Mouse (Mus musculus): Measurements from ENCODE around the gene Tenm2. TPM values are rescaled to one million over a fixed set of nuclear protein-coding genes. Genes with fewer than 3 reads are reported as not detected.

Tenm2 gene
- total and polyA plus RNA-seq, 2 experiments from 2014 or later: 41.8 to 91.3 TPM

- H3K36me3 ChIP-seq (ENCODE audit: insufficient read depth): no peaks in the 10 kb centered on the region
- no peak overlapping the region for H3K4me3 ChIP-seq (ENCODE audit: low read depth, low read length)
- no peak for TF ChIP-seq CTCF (IDR thresholded peaks at IDR 0.05; ENCODE audit: low read depth)
- peaks cover 4% of the 10 kb centered on the region; the same call in 1 of the 2 replicates for H3K4me1 ChIP-seq (ENCODE audit: insufficient read depth)
- no peak overlapping the region for H3K27ac ChIP-seq (ENCODE audit: low read depth, low read length)
- no peak for DNase-seq
- H3K9ac ChIP-seq: no peak overlapping the region
- H3K9me3 ChIP-seq (ENCODE audit: low read length): no peaks in the 10 kb centered on the region
- no peak for ATAC-seq
- H3K4me2 ChIP-seq (ENCODE audit: low read depth): no peak overlapping the region
- WGBS: 56% methylated on average over 6 of the region's 6 CpGs
- no peaks in the 10 kb centered on the region for H3K27me3 ChIP-seq (ENCODE audit: insufficient read depth, low read length)
Measured at GRCm38 (mm10) chr11:36107840-36108239, 1127.9 kb downstream of the Tenm2 start.

DNA sequence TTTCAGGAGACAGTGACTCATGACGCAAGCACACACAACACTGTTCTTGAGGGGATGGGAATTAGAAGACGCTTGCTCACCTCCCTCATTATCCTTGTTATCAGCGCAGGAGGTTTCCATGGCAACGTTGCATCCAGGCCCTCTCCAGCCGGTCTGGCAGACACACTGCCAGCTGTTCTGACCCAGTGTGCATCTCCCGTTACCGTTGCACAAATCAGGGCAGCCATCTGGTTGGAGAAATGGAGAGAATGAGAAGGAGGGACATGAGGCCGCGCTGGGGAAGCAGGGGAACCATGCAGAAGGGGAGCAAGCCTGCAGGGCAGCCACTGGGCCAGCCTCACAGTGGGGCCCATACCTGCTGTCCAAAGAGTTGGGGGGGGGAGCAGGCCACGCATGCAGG, 1129.1 kb downstream of the Tenm2 start:
- peaks cover 4% of the 10 kb centered on the region; the same call in 1 of the 2 replicates for H3K4me1 ChIP-seq (ENCODE audit: insufficient read depth)
- 23% methylated on average over 10 of the region's 10 CpGs for WGBS
- H3K9ac ChIP-seq: no peak overlapping the region
- no peak for TF ChIP-seq CTCF (IDR thresholded peaks at IDR 0.05; ENCODE audit: low read depth)
- no peak overlapping the region for H3K27ac ChIP-seq (ENCODE audit: low read depth, low read length)
- H3K36me3 ChIP-seq (ENCODE audit: insufficient read depth): no peaks in the 10 kb centered on the region
- DNase-seq (peak; percentile 53), ATAC-seq (peak; percentile 79)
- H3K27me3 ChIP-seq (ENCODE audit: insufficient read depth, low read length): no peaks in the 10 kb centered on the region
- H3K4me3 ChIP-seq (ENCODE audit: low read depth, low read length): no peak overlapping the region
- no peaks in the 10 kb centered on the region for H3K9me3 ChIP-seq (ENCODE audit: low read length)
- no peak overlapping the region for H3K4me2 ChIP-seq (ENCODE audit: low read depth)

- no peak for TF ChIP-seq CTCF (IDR thresholded peaks at IDR 0.05; ENCODE audit: low read depth)
- Histone ChIP-seq H3K4me1 (ENCODE audit: insufficient read depth) (no peaks in the 10 kb centered on the region), H3K27me3 (ENCODE audit: insufficient read depth, low read length) (no peaks in the 10 kb centered on the region), H3K4me3 (ENCODE audit: low read depth, low read length) (no peak overlapping the region), H3K27ac (ENCODE audit: low read depth, low read length) (no peak overlapping the region), H3K4me2 (ENCODE audit: low read depth) (no peak overlapping the region), H3K9ac (no peak overlapping the region), H3K9me3 (ENCODE audit: low read length) (no peaks in the 10 kb centered on the region), H3K36me3 (ENCODE audit: insufficient read depth) (no peaks in the 10 kb centered on the region)
- WGBS: 26% methylated on average over 6 of the region's 6 CpGs
- ATAC-seq (no peak), DNase-seq (no peak)
Measured at GRCm38 (mm10) chr11:36103556-36103955, 1132.2 kb downstream of the Tenm2 start.

DNA sequence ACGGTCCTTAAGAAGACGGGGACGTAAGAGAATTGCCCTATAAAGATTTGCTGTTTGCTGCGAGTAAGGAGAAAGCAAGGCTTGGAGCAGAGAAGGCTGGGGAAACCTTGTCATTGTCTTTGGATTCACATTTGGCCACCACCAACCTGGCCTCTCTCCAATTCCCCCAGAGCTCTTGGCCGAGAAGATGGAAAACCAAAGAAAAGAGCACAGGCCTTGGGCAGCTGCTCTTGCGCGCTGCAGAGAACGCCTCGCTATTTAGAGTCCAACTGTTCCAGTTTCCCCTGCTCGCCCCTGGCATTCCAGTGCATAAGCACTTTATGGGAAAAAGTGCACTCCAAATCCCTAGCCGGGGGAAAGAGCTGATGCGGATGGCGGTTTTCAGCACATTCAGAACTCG, 1139.5 kb downstream of the Tenm2 start:
- Histone ChIP-seq H3K9me3 (ENCODE audit: low read length) (no peaks in the 10 kb centered on the region), H3K4me3 (ENCODE audit: low read depth, low read length) (no peak overlapping the region), H3K4me2 (ENCODE audit: low read depth) (no peak overlapping the region), H3K4me1 (ENCODE audit: insufficient read depth) (0 out of 2 replicates have a peak, but pooled peaks cover 3% of the 10 kb centered on the region), H3K36me3 (ENCODE audit: insufficient read depth) (no peaks in the 10 kb centered on the region), H3K9ac (no peak overlapping the region), H3K27ac (ENCODE audit: low read depth, low read length) (0 out of 2 replicates have a peak overlapping the region, but pooled peaks have one; percentile 11), H3K27me3 (ENCODE audit: insufficient read depth, low read length) (no peaks in the 10 kb centered on the region)
- 44% methylated on average over 14 of the region's 14 CpGs for WGBS
- ATAC-seq: peak; percentile 55
- no peak for TF ChIP-seq CTCF (IDR thresholded peaks at IDR 0.05; ENCODE audit: low read depth)
- DNase-seq: peak; percentile 67

GRCm38 (mm10) chr11:36090210-36090609, 1145.6 kb downstream of the Tenm2 start:
- no peak for TF ChIP-seq CTCF (IDR thresholded peaks at IDR 0.05; ENCODE audit: low read depth)
- ATAC-seq (no peak), DNase-seq (no peak)
- H3K4me3 ChIP-seq (ENCODE audit: low read depth, low read length): no peak overlapping the region
- no peaks in the 10 kb centered on the region for H3K36me3 ChIP-seq (ENCODE audit: insufficient read depth)
- H3K4me1 ChIP-seq (ENCODE audit: insufficient read depth): no peaks in the 10 kb centered on the region
- no peak overlapping the region for H3K4me2 ChIP-seq (ENCODE audit: low read depth)
- no peak overlapping the region for H3K9ac ChIP-seq
- WGBS: 27% methylated on average over 3 of the region's 3 CpGs
- H3K9me3 ChIP-seq (ENCODE audit: low read length): no peaks in the 10 kb centered on the region
- H3K27me3 ChIP-seq (ENCODE audit: insufficient read depth, low read length): no peaks in the 10 kb centered on the region
- H3K27ac ChIP-seq (ENCODE audit: low read depth, low read length): no peak overlapping the region

- DNase-seq (no peak), ATAC-seq (no peak)
- H3K9me3 ChIP-seq (ENCODE audit: low read length): no peaks in the 10 kb centered on the region
- H3K4me1 ChIP-seq (ENCODE audit: insufficient read depth): no peaks in the 10 kb centered on the region
- H3K4me2 ChIP-seq (ENCODE audit: low read depth): no peak overlapping the region
- H3K9ac ChIP-seq: no peak overlapping the region
- 55% methylated on average over 10 of the region's 10 CpGs for WGBS
- H3K27me3 ChIP-seq (ENCODE audit: insufficient read depth, low read length): no peaks in the 10 kb centered on the region
- no peak overlapping the region for H3K27ac ChIP-seq (ENCODE audit: low read depth, low read length)
- no peak for TF ChIP-seq CTCF (IDR thresholded peaks at IDR 0.05; ENCODE audit: low read depth)
- no peaks in the 10 kb centered on the region for H3K36me3 ChIP-seq (ENCODE audit: insufficient read depth)
- no peak overlapping the region for H3K4me3 ChIP-seq (ENCODE audit: low read depth, low read length)
Measured at GRCm38 (mm10) chr11:36081399-36082053, 1154.2 kb downstream of the Tenm2 start.

DNA sequence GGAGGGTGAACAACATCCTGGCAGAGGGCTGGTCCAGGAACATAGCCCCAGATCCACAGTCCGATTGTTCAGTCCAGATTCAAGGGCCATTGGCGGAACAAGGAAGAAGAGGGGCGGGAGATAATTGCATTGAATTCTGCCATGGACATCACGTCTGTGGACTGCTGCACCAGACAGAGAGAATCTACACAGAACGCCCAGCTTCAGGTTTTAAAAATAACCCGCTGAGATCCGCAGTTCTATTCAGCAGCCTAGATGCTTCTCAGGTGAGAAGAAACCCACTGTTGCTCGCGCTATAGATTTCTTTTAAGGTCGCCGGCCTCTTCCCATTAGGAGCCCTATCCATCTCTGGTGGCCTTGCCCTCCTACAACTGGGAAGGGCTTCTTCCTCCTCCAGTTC, 1155.0 kb downstream of the Tenm2 start:
- H3K9ac ChIP-seq: no peak overlapping the region
- no peak overlapping the region for H3K4me3 ChIP-seq (ENCODE audit: low read depth, low read length)
- no peaks in the 10 kb centered on the region for H3K9me3 ChIP-seq (ENCODE audit: low read length)
- ATAC-seq (0 out of 2 replicates have a peak, but pooled peaks have one; percentile 5), DNase-seq (no peak)
- no peak overlapping the region for H3K27ac ChIP-seq (ENCODE audit: low read depth, low read length)
- 55% methylated on average over 11 of the region's 11 CpGs for WGBS
- H3K4me1 ChIP-seq (ENCODE audit: insufficient read depth): no peaks in the 10 kb centered on the region
- TF ChIP-seq CTCF (IDR thresholded peaks at IDR 0.05; ENCODE audit: low read depth): no peak
- H3K36me3 ChIP-seq (ENCODE audit: insufficient read depth): no peaks in the 10 kb centered on the region
- H3K4me2 ChIP-seq (ENCODE audit: low read depth): no peak overlapping the region
- H3K27me3 ChIP-seq (ENCODE audit: insufficient read depth, low read length): no peaks in the 10 kb centered on the region
